Mouse (Mus musculus): ENCODE measurements at regions not wholly inside any gene's neighbourhood (a gene's known extent, or its start where the extent isn't known, plus 50 kb on each side); places are given as distances from the start of the nearest gene placed in this dataset.

DNA sequence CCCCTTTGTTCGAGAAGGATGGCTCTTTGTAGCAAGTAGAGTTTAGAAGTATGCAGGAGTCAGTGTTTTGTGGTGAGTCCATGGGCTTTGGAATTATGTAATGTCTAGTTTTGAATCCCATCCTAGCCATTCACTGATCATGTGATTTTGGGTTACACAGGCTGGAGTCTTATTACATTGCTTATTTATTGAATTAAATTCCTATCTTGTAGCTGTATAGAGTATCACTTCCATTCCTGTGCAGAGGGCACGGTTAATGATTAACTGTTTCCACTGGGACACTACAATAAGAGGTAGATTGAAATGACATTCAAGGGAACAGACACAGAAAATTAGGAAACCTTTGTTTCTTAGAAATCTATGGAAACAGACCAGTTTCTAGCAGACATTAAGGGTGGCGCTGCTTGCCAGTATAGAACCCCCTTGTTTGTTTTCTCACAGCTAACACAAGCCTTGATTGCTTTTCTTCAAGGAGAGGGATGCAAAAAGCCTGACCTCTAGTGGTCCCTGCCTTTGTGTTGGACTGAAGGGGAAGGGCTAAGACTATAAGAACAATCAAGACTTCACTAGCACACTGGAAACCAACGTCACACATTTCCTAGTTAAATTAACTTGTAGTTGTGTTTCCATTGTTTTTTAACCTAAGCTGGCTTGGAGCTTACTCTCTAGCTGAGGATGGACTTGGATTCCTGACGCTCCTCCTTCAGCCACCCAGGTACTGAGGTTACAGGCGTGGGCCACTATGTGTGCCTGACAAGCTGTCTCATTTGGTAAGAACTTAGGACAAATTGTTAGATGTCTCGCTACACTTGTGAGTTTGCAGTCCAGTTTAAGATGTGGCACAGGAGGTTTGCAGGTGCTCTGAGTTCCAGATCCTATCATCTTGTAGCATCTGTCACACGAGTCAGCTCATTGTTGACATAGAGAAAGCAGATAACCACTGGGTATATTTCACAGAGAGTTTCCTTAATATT lies 219.1 kb upstream of the Tprg start:
- Histone ChIP-seq H3K4me2 (ENCODE audit: low read depth, low read length) (peak overlapping the region; percentile 4; the same call in 1 of the 2 replicates), H3K9me3 (ENCODE audit: control insufficient read depth, low read length) (no peaks in the 10 kb centered on the region), H3K4me1 (ENCODE audit: control insufficient read depth, insufficient read depth, low read length) (peaks cover 19% of the 10 kb centered on the region), H3K36me3 (ENCODE audit: control insufficient read depth, insufficient read depth, low read length) (no peaks in the 10 kb centered on the region), H3K27ac (ENCODE audit: low read length) (peak overlapping the region; percentile 50; the same call in 1 of the 2 replicates), H3K27me3 (replicated peaks; ENCODE audit: control insufficient read depth, insufficient read depth, low read length) (no peaks in the 10 kb centered on the region), H3K9ac (ENCODE audit: low read depth, low read length) (no peak overlapping the region), H3K4me3 (ENCODE audit: low read length) (no peak overlapping the region)
- peak; percentile 85 for ATAC-seq
- 44% methylated on average over 8 of the region's 8 CpGs for WGBS

DNA sequence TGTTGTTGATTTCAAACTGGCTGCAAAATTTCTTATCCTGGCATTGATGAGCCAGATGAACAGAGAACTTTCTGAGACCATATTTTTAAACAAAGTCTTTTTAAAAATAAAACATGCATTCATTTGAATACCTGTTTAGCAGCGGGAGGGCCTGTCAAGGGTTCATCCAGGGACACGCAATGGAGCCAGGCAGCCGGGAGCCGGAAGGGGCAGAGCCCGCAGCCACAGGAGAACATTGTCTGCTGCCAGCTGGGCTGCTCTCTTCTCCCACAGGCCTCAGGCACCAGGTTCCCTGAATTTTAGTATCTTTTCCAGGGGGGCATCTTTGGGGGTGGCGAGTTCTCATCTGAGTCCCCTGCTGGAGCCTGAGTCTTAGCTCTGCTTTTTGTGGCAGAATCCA lies 205.8 kb upstream of the Tprg start:
- Histone ChIP-seq H3K27me3 (replicated peaks; ENCODE audit: control insufficient read depth, insufficient read depth, low read length) (no peaks in the 10 kb centered on the region), H3K4me1 (ENCODE audit: control insufficient read depth, insufficient read depth, low read length) (no peaks in the 10 kb centered on the region), H3K27ac (ENCODE audit: low read length) (no peak overlapping the region), H3K4me3 (ENCODE audit: low read length) (no peak overlapping the region), H3K9me3 (ENCODE audit: control insufficient read depth, low read length) (no peaks in the 10 kb centered on the region), H3K4me2 (ENCODE audit: low read depth, low read length) (no peak overlapping the region), H3K9ac (ENCODE audit: low read depth, low read length) (no peak overlapping the region), H3K36me3 (ENCODE audit: control insufficient read depth, insufficient read depth, low read length) (no peaks in the 10 kb centered on the region)
- ATAC-seq = no peak
- WGBS = 93% methylated on average over 6 of the region's 6 CpGs

DNA sequence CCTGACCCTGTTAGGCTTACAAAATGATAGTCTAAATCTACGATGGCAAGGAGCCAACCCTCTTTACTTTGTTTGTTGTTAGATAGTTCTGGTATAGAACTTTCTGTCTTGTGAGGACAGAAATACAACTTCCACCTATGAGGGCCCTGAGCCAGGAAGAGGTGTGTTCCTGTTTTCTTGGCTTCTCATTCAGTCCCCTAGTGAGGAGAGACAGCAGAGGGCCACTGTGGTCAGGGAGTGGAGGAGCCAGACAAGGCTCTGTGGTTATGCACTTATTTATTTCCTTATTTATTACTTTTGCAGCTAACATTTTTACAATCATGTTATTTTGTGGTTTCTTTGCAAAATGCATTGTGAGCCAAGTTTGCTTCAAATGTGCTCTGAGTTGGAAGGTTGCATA lies 202.9 kb upstream of the Tprg start:
- Histone ChIP-seq H3K27ac (ENCODE audit: low read length) (no peak overlapping the region), H3K9me3 (ENCODE audit: control insufficient read depth, low read length) (no peaks in the 10 kb centered on the region), H3K4me1 (ENCODE audit: control insufficient read depth, insufficient read depth, low read length) (no peaks in the 10 kb centered on the region), H3K27me3 (replicated peaks; ENCODE audit: control insufficient read depth, insufficient read depth, low read length) (no peaks in the 10 kb centered on the region), H3K36me3 (ENCODE audit: control insufficient read depth, insufficient read depth, low read length) (no peaks in the 10 kb centered on the region), H3K9ac (ENCODE audit: low read depth, low read length) (no peak overlapping the region), H3K4me2 (ENCODE audit: low read depth, low read length) (no peak overlapping the region), H3K4me3 (ENCODE audit: low read length) (no peak overlapping the region)
- 69% methylated on average over 1 of the region's 1 CpGs for WGBS
- ATAC-seq = no peak

DNA sequence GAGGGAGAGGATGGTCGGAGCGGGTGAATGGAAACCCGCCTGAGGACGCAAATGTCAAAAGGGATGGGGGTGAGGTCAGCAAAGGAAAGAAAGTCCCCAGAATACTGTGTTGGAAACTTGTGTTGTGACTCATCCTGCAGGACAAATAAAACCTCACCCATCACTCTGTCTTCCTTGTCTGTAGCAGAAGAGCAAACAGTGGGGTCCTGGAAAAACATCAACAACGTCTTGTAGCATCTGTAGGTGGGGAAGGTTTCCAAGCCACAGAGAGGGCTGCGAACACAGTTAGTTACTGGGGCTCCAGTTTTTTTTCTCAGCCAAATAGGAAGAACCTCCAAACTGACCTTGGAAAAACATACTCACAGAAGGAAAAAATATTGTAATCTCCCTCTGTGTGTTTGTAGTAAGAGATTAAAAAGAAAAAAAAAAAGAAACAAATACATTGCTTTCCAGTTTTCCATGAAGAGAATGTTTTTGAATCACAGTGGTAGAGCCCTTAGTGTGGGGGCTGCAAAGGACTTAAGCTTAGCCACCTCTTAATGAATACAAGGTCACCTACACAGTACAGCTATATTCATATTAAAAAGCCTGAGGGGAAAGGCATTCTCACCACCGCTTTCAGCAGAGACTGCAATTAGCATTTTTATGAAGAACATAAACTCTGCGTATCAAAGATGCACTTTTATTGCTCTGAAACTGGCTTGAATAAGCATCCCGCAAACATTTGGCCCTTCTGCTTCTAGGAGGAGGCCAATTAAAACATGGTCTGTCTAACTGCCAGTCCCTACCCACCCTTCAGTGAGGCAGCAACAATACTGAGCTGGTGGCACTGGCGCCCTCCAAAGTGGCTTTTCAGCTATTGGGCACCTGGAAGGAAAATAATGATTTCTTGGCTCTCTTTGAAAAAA lies 198.6 kb upstream of the Tprg start:
- no peak overlapping the region for H3K4me3 ChIP-seq (ENCODE audit: low read length)
- no peaks in the 10 kb centered on the region for H3K4me1 ChIP-seq (ENCODE audit: control insufficient read depth, insufficient read depth, low read length)
- H3K9ac ChIP-seq (ENCODE audit: low read depth, low read length) = no peak overlapping the region
- H3K36me3 ChIP-seq (ENCODE audit: control insufficient read depth, insufficient read depth, low read length) = no peaks in the 10 kb centered on the region
- 76% methylated on average over 10 of the region's 10 CpGs for WGBS
- ATAC-seq = no peak
- no peaks in the 10 kb centered on the region for H3K9me3 ChIP-seq (ENCODE audit: control insufficient read depth, low read length)
- no peak overlapping the region for H3K27ac ChIP-seq (ENCODE audit: low read length)
- H3K4me2 ChIP-seq (ENCODE audit: low read depth, low read length) = no peak overlapping the region
- H3K27me3 ChIP-seq (replicated peaks; ENCODE audit: control insufficient read depth, insufficient read depth, low read length) = no peaks in the 10 kb centered on the region

DNA sequence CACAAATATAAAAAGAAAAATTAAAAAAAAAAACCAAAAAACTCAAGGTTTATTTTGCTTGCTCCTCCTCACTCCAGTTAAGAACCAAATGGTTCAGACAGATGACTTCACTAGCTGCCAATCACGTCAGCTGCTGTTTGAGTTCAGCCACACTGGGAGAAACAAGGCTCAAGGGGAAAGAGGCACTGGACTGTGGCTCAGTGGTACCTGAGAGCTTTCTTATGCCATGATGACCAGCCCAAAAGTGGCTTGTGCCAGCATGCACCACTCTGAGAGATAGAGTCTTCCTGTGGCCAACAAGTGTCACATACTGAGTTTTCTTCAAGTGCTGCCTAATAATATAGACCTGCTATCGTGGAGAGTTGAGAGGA lies 198.0 kb upstream of the Tprg start:
- 85% methylated on average over 2 of the region's 2 CpGs for WGBS
- H3K27ac ChIP-seq (ENCODE audit: low read length) = no peak overlapping the region
- no peaks in the 10 kb centered on the region for H3K4me1 ChIP-seq (ENCODE audit: control insufficient read depth, insufficient read depth, low read length)
- ATAC-seq = no peak
- H3K4me3 ChIP-seq (ENCODE audit: low read length) = no peak overlapping the region
- H3K4me2 ChIP-seq (ENCODE audit: low read depth, low read length) = no peak overlapping the region
- H3K9me3 ChIP-seq (ENCODE audit: control insufficient read depth, low read length) = no peaks in the 10 kb centered on the region
- H3K36me3 ChIP-seq (ENCODE audit: control insufficient read depth, insufficient read depth, low read length) = no peaks in the 10 kb centered on the region
- no peaks in the 10 kb centered on the region for H3K27me3 ChIP-seq (replicated peaks; ENCODE audit: control insufficient read depth, insufficient read depth, low read length)
- no peak overlapping the region for H3K9ac ChIP-seq (ENCODE audit: low read depth, low read length)

DNA sequence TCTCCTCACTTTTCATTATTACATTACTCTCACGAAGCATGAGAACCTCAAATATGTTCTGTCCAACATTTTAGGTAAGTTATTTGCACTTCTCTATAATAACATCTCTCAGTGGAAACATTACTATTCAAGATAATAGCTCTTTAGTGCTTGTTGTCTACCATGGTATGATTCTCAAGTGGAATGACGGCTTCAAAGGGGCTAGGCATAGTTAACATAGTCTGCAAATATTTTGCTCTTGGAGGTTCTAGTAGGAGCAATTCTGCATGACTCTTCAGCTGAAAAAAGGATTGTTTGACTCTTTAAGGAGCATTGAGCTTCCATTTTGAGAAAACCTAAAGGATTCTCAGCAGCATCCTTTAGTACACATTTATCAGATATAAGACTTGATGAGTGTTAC lies 182.5 kb upstream of the Tprg start:
- Histone ChIP-seq H3K4me1 (ENCODE audit: control insufficient read depth, insufficient read depth, low read length) (no peaks in the 10 kb centered on the region), H3K27me3 (replicated peaks; ENCODE audit: control insufficient read depth, insufficient read depth, low read length) (no peaks in the 10 kb centered on the region), H3K9ac (ENCODE audit: low read depth, low read length) (no peak overlapping the region), H3K36me3 (ENCODE audit: control insufficient read depth, insufficient read depth, low read length) (no peaks in the 10 kb centered on the region), H3K4me3 (ENCODE audit: low read length) (no peak overlapping the region), H3K4me2 (ENCODE audit: low read depth, low read length) (no peak overlapping the region), H3K9me3 (ENCODE audit: control insufficient read depth, low read length) (no peaks in the 10 kb centered on the region; the same call in 1 of the 2 replicates), H3K27ac (ENCODE audit: low read length) (no peak overlapping the region)
- no peak for ATAC-seq
- WGBS = 93% methylated on average over 2 of the region's 2 CpGs

DNA sequence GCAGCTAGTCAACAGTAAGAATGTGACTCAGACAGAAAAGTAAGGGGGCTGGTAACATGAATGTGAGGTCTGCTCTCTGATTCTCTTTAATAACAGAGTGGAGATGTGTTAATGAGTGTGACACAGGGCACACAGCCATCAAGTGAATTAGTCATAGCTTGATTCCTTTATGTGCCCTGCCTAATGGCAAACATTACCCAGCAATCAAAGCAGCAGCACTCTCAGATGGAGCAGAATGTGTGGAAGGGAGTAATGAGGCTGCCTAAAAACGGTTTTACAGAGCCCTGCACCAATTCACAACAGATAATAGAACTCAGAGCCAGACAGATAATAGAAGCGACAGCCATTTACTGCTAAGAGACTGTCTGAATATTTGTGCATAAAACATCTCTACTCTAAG lies 182.0 kb upstream of the Tprg start:
- H3K9me3 ChIP-seq (ENCODE audit: control insufficient read depth, low read length) = no peaks in the 10 kb centered on the region
- no peak overlapping the region for H3K4me2 ChIP-seq (ENCODE audit: low read depth, low read length)
- no peaks in the 10 kb centered on the region for H3K4me1 ChIP-seq (ENCODE audit: control insufficient read depth, insufficient read depth, low read length)
- no peak overlapping the region for H3K9ac ChIP-seq (ENCODE audit: low read depth, low read length)
- 55% methylated on average over 2 of the region's 2 CpGs for WGBS
- H3K27ac ChIP-seq (ENCODE audit: low read length) = no peak overlapping the region
- no peaks in the 10 kb centered on the region for H3K36me3 ChIP-seq (ENCODE audit: control insufficient read depth, insufficient read depth, low read length)
- no peak for ATAC-seq
- H3K27me3 ChIP-seq (replicated peaks; ENCODE audit: control insufficient read depth, insufficient read depth, low read length) = no peaks in the 10 kb centered on the region
- no peak overlapping the region for H3K4me3 ChIP-seq (ENCODE audit: low read length)

DNA sequence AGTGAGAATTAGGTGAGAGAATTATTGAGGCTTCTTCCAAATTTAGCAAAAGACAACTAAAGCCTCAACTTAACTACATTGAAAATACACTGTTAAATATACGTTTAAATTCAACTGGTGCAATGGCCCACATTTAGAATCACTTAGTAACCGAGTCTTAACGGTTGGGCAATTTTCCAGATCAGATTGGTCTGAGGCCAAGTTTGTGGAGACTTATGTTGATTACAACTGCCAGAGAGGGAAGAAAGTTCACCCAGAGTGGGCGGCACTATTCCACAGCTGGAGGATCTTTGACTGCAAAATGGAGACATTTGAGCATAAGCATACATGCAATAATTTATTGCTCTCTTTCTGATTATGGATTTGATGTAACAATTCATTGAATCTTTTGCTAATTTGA lies 146.5 kb upstream of the Tprg start:
- H3K27ac ChIP-seq (ENCODE audit: low read length) = no peak overlapping the region
- H3K9ac ChIP-seq (ENCODE audit: low read depth, low read length) = no peak overlapping the region
- WGBS = 28% methylated on average over 4 of the region's 4 CpGs
- peak; percentile 33; the same call in 1 of the 2 replicates for ATAC-seq
- no peak overlapping the region for H3K4me3 ChIP-seq (ENCODE audit: low read length)
- no peak overlapping the region for H3K4me2 ChIP-seq (ENCODE audit: low read depth, low read length)
- no peaks in the 10 kb centered on the region for H3K4me1 ChIP-seq (ENCODE audit: control insufficient read depth, insufficient read depth, low read length)
- H3K27me3 ChIP-seq (replicated peaks; ENCODE audit: control insufficient read depth, insufficient read depth, low read length) = no peaks in the 10 kb centered on the region
- no peaks in the 10 kb centered on the region for H3K36me3 ChIP-seq (ENCODE audit: control insufficient read depth, insufficient read depth, low read length)
- H3K9me3 ChIP-seq (ENCODE audit: control insufficient read depth, low read length) = no peaks in the 10 kb centered on the region

DNA sequence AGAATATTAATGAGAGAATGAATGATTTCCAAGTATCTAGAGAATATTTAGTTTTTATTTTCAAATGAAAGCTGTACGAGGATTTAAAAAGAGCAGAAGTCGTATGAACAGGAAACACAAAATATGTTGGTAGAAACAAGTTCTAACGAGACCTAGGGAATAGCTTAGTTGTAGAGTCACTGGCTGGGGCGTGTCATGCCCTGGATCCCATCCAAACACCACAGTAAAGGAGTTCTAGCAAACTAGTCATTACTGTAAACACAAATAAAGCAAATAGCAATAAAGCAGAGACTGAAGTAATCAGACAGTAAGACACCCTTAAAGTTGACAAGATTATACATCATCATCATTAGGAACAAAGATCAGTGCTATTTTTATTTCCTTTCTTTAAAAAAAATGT lies 139.1 kb upstream of the Tprg start:
- Histone ChIP-seq H3K9me3 (ENCODE audit: control insufficient read depth, low read length) (no peaks in the 10 kb centered on the region), H3K9ac (ENCODE audit: low read depth, low read length) (no peak overlapping the region), H3K27me3 (replicated peaks; ENCODE audit: control insufficient read depth, insufficient read depth, low read length) (no peaks in the 10 kb centered on the region), H3K27ac (ENCODE audit: low read length) (no peak overlapping the region), H3K4me3 (ENCODE audit: low read length) (no peak overlapping the region), H3K4me2 (ENCODE audit: low read depth, low read length) (no peak overlapping the region), H3K4me1 (ENCODE audit: control insufficient read depth, insufficient read depth, low read length) (no peaks in the 10 kb centered on the region), H3K36me3 (ENCODE audit: control insufficient read depth, insufficient read depth, low read length) (no peaks in the 10 kb centered on the region)
- ATAC-seq = no peak
- WGBS = 70% methylated on average over 4 of the region's 4 CpGs

Measured in intestine, embryonic 16.5 days (tissue).